Mouse (Mus musculus): ENCODE measurements around the gene Eef1a2.

GRCm38 (mm10) chr2:181139641-181140193 lies 17.1 kb downstream of the Eef1a2 start:
- TF ChIP-seq CTCF (IDR thresholded peaks at IDR 0.05; ENCODE audit: low read depth, low read length) (no peak), POLR2A (IDR thresholded peaks at IDR 0.05; ENCODE audit: extremely low read depth, insufficient read depth, low read length) (no peak)

Measured in liver, adult 2 months (tissue).